Mouse (Mus musculus): Measurements from ENCODE around the gene Ranbp6. TPM values are rescaled to one million over a fixed set of nuclear protein-coding genes. Genes with fewer than 3 reads are reported as not detected.
A peak's percentile ranks its signal among the peaks of the same experiment; 100 is the strongest.

Gene Ranbp6
- total RNA-seq (2021): 10 to 100 TPM; 32.4 to 34.8 TPM

- peak; percentile 92 to 94 for DNase-seq (ENCODE audit: low spot score in 2 of 2)
- intact Hi-C loops (cut with DNase I): loop anchor here (5.0 kb wide), 1 partner anchor 166 kb away; the partner anchor contains the start of gene Ermp1
Observed at GRCm38 (mm10) chr19:29812581-29813460, at the start of gene Ranbp6. Gene Ranbp6, minus strand, starts transcription at chr19:29812974.

GRCm38 (mm10) chr19:29860816-29861215 is 48.0 kb upstream of the Ranbp6 start:
- peak in 1 of 2 experiments; percentile 64 for DNase-seq (ENCODE audit: low spot score in 2 of 2)
- intact Hi-C loops (cut with DNase I): no loop called here

GRCm38 (mm10) chr19:29857267-29857666 is 44.5 kb upstream of the Ranbp6 start:
- intact Hi-C loops (cut with DNase I): no loop called here
- DNase-seq (ENCODE audit: low spot score in 2 of 2): no peak

GRCm38 (mm10) chr19:29853711-29854110 is 40.9 kb upstream of the Ranbp6 start:
- intact Hi-C loops (cut with DNase I): no loop called here
- no peak for DNase-seq (ENCODE audit: low spot score in 2 of 2)

GRCm38 (mm10) chr19:29851036-29851690 is 38.4 kb upstream of the Ranbp6 start:
- no peak for DNase-seq (ENCODE audit: low spot score in 2 of 2)
- intact Hi-C loops (cut with DNase I): no loop called here

GRCm38 (mm10) chr19:29849924-29850551 is 37.3 kb upstream of the Ranbp6 start:
- DNase-seq (ENCODE audit: low spot score in 2 of 2): peak in 1 of 2 experiments; percentile 15
- intact Hi-C loops (cut with DNase I): no loop called here

- intact Hi-C loops (cut with DNase I): loop anchor here (5.0 kb wide), 1 partner anchor 108 kb away; no protein-coding TSS in a partner anchor
Observed at GRCm38 (mm10) chr19:29844036-29844661, 31.4 kb upstream of the Ranbp6 start.

GRCm38 (mm10) chr19:29843641-29844035 is 30.9 kb upstream of the Ranbp6 start:
- no peak for DNase-seq (ENCODE audit: low spot score in 2 of 2)
- intact Hi-C loops (cut with DNase I): loop anchor here (5.0 kb wide), 1 partner anchor 109 kb away; no protein-coding TSS in a partner anchor

More at GRCm38 (mm10) chr19:29844036-29844661, 31.4 kb upstream of the Ranbp6 start:
- peak; percentile 6 to 38 for DNase-seq (ENCODE audit: low spot score in 2 of 2)

GRCm38 (mm10) chr19:29842973-29843372 is 30.2 kb upstream of the Ranbp6 start:
- intact Hi-C loops (cut with DNase I): loop anchor here (5.0 kb wide), 1 partner anchor 109 kb away; no protein-coding TSS in a partner anchor

GRCm38 (mm10) chr19:29840642-29841041 is 27.9 kb upstream of the Ranbp6 start:
- intact Hi-C loops (cut with DNase I): loop anchor here (5.0 kb wide), 1 partner anchor 112 kb away; no protein-coding TSS in a partner anchor
- DNase-seq (ENCODE audit: low spot score in 2 of 2): no peak

More at GRCm38 (mm10) chr19:29842973-29843372, 30.2 kb upstream of the Ranbp6 start:
- DNase-seq (ENCODE audit: low spot score in 2 of 2): no peak

GRCm38 (mm10) chr19:29838636-29839135 is 25.9 kb upstream of the Ranbp6 start:
- intact Hi-C loops (cut with DNase I): no loop called here
- no peak for DNase-seq (ENCODE audit: low spot score in 2 of 2)

- intact Hi-C loops (cut with DNase I): no loop called here
- no peak for DNase-seq (ENCODE audit: low spot score in 2 of 2)
Observed at GRCm38 (mm10) chr19:29838171-29838570, 25.4 kb upstream of the Ranbp6 start.

GRCm38 (mm10) chr19:29835364-29836034 is 22.7 kb upstream of the Ranbp6 start:
- intact Hi-C loops (cut with DNase I): no loop called here
- DNase-seq (ENCODE audit: low spot score in 2 of 2): no peak

- intact Hi-C loops (cut with DNase I): no loop called here
- DNase-seq (ENCODE audit: low spot score in 2 of 2): no peak
Observed at GRCm38 (mm10) chr19:29830911-29831310, 18.1 kb upstream of the Ranbp6 start.

GRCm38 (mm10) chr19:29828558-29828957 is 15.8 kb upstream of the Ranbp6 start:
- intact Hi-C loops (cut with DNase I): loop anchor here (10.0 kb wide), 1 partner anchor 116 kb away; no protein-coding TSS in a partner anchor
- no peak for DNase-seq (ENCODE audit: low spot score in 2 of 2)

- peak; percentile 24 to 41 for DNase-seq (ENCODE audit: low spot score in 2 of 2)
- intact Hi-C loops (cut with DNase I): loop anchor here (1.0 to 10.0 kb wide), 3 partner anchors 118 to 378 kb away; no protein-coding TSS in a partner anchor
Observed at GRCm38 (mm10) chr19:29826686-29827085, 13.9 kb upstream of the Ranbp6 start.

GRCm38 (mm10) chr19:29825003-29825402 is 12.2 kb upstream of the Ranbp6 start:
- DNase-seq (ENCODE audit: low spot score in 2 of 2): no peak
- intact Hi-C loops (cut with DNase I): loop anchor here (10.0 kb wide), 1 partner anchor 120 kb away; no protein-coding TSS in a partner anchor

- DNase-seq (ENCODE audit: low spot score in 2 of 2): no peak
- intact Hi-C loops (cut with DNase I): loop anchor here (5.0 to 10.0 kb wide), 2 partner anchors 121 to 303 kb away; no protein-coding TSS in a partner anchor
Observed at GRCm38 (mm10) chr19:29824034-29824700, 11.4 kb upstream of the Ranbp6 start.
